Mouse (Mus musculus) cerebellum, postnatal 14 days (tissue): ENCODE measurements around the gene Resp18.

Experiments used
- DNase-seq, 2 experiments: peaks; one replicate each; pipeline ENCODE4 v3.0.0; 2021; ENCODE audit warnings: mixed read lengths in 2 of 2

The Resp18 gene

DNA sequence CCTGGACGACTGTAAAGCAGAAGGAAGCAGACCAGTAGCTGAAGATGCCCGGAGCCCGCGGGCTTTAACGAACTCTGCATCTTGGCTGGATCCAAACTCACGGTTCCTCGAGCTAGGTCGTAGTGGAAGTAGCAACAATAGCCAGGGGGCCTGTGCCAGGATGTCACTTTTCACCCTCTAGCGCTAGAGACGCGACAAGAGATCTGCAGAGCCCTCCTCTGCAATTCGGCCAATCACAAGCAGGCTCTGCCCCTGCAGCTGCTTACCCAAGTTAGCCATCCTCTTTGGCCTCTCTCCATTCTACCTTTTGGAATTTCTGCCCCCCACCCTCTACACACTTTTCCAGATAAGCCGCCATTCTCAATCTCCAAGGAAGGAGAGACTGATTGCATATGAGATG, at the start of gene Resp18:
Resp18 (minus strand) TSS at position 188 of the 400 bp plus-strand sequence.
- peak; percentile 16 to 37 for DNase-seq

DNA sequence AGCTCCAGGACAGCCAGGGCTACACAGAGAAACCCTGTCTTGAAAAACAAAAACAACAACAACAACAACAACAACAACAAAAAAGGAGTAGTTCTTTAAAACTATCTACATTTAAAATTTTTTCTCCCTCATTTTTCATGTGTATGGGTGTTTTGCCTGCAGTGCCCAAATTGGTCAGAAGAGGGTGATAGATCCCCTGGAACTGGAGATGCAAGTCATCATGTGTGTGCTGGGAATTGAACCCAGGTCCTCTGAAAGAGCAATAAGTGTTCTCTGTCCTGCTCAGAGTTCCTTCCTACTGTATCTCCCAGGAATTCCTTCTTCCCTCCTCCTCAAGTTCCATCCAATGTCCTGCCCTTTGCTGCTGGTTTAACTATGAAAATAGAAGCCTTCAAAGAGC, 49.2 kb upstream of the Resp18 start:
- no peak for DNase-seq

GRCm38 (mm10) chr1:75319166-75319565, 41.0 kb upstream of the Resp18 start:
- no peak for DNase-seq

DNA sequence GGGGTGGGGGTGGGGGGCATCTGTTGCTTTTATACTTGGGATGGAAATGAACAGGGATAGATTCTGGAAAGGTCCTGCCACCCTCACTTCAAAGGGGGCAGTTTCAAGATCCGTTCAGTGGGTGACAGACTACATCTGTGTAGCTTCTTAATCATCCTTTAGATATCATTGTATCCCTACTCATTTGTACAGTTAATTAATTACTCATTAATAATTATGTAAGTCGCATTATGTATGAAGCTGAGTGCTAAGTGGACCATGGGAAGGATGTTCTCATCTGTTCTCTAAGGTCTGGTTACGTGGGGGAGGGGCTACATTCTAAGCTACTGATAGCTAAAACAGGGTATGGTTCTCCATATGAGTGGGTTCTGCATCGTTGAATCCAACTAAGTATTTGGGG, 40.5 kb upstream of the Resp18 start:
- no peak for DNase-seq

- DNase-seq = peak in 1 of 2 experiments; percentile 21
Measured at GRCm38 (mm10) chr1:75318301-75318700, 40.1 kb upstream of the Resp18 start.

DNA sequence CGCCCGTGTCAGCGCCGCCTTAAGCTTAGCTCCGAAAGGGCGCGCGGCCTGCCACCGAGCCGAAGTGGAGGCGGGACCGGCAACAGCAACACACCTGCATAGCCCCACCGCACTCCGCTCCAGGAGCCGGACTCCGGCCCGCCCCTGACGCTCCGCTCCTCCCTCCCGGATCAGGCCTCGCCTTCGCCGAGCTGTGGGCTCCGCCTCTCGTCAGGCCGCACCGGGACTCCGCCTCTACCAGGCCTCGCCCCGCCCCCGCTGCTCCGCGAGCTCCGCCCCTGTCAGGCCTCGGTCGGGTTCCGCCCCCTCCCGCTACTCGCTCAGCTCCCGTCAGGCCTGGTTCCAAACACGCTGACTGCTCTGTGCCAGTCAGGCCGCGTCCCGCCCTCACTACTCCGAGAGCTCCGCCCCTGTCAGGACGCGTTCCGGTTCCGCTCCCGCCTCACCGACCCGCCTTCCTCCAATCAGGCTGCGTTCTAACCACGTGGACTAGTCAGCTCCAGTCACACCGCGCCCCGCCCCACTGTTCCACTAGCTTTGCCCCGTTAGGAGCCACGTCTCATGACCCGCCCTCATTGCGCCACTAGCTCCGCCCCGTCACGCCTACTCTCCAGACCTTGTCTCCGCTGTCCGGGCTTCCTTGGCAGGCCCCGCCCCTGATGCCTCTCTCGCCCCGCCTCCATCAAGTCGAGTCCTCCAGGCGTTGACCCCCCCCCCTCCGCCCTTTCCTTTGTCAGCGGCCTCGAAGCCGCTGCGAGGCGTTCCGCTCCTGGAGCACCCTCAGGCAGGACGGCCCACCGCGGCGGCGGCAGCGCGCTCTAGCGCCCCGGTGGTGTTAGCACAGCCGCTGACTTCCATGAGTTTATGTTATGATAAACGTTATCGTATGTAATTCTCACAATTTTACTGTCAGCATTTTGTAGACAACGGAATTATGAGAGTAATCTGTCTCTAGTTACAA, 39.3 kb upstream of the Resp18 start, which contains the start of gene Dnpep:
Dnpep (minus strand) TSS at position 750 of the 961 bp plus-strand sequence.
- DNase-seq = peak; percentile 100

GRCm38 (mm10) chr1:75316861-75317240, 38.6 kb upstream of the Resp18 start:
- DNase-seq = peak; percentile 86 to 87

DNA sequence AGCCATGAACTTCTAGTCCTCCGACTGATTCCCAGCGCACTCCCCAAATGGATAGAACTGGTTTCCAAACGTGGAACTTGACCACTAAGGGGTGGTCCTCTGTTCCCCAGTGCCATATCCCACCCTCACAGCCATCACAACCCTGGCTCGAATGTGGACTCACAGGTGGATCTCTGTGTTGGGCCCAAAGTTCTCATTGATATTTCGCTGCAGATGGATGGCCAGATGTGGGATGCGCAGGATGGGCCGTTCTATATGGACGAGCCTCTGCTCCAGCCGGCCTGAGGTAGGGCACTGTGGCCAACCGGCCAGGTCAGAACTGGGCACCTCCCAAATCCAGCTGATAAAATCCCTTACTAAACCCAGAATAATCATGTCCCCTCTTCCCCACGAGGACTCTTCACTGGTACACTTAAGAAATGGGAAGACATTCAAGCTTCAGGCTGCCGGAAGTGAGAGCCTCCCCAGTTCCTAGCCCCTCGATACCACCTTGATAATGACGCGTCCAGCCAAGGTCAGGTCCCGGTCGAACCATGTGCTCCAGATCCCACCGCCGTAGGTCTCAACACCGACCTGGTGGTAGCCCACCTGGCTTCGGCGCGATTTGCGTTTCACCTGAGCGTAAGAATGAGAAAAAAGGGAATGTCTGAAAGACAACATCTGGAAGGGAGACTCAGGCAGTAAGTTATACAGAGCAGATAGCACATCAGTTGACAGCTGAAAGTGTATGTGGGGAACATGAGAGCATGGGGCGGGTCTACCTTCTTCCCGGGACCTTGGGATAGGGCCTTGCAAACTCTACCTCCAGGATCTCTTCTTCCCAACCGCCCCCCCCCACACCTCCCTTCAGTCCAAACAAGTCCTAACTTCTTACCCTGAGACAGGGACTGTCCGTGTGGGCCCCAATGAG, 37.5 kb upstream of the Resp18 start:
- DNase-seq = peak; percentile 20 to 36

- DNase-seq = peak; percentile 9 to 20
Measured at GRCm38 (mm10) chr1:75315011-75315410, 36.8 kb upstream of the Resp18 start.

GRCm38 (mm10) chr1:75311694-75312093, 33.5 kb upstream of the Resp18 start:
- DNase-seq = no peak

DNA sequence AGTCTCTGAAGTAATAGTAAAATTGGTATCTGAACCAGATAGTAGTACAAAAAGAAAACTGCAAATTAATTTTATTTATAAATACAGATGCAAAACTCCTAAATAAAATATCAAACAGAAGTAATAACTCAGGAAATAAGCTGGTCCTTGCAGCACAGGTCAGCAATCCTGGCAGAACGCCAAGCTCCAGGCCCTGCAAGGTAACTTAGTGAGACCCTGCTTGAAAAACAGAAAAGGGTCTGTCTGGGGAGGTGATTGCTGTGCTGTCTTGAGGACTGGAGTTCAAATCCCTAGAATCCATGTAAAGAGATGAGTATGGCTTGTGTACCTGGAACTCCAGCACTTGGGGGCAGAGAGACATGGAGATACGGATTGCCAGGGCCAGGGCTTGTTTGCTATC, 26.4 kb upstream of the Resp18 start:
- no peak for DNase-seq

- no peak for DNase-seq
Measured at GRCm38 (mm10) chr1:75294294-75294693, 16.1 kb upstream of the Resp18 start.

- no peak for DNase-seq
Measured at GRCm38 (mm10) chr1:75293331-75293701, 15.1 kb upstream of the Resp18 start.

DNA sequence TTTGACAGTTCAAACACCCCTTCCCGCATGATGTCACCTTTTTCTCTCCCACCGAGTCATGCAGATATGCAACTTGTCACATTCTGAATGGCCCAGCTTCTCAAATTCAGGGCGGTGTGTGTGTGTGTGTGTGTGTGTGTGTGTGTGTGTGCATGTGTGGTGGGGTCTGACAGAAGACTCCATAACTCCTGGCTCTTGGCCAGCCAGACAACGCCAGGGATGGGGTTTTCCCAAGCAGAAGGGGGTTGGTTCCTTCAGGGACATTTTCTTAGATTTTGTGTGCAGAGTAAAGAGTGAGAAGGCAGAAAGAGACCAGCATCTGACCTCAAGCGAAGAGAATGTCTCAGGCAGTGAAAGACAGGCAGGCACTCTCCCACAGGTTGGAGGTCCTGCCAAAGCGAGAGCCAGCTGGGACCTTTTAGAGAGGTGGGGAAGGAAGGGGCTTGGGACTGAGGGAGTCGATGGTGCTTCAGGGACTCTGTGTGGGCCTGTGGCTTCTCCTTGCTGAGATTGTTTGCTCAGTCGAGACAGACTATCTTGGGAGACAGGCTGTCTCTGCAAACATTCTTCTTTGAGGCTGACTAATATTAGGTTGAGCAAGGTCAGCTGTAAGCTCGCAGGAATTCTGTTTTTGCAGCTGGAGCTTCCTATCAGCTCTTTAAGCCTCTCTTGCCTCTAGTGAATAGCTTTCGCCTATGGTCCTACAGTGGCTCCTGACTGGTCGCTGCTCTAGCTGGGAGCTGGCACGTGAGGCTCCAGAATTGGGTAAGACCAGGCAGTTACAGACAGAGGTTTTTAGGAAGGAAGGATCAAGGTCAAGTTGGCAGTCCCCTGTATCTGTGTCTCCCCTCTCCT, 14.5 kb upstream of the Resp18 start:
- no peak for DNase-seq

- DNase-seq = peak; percentile 23 to 32
Measured at GRCm38 (mm10) chr1:75291321-75291720, 13.1 kb upstream of the Resp18 start.

GRCm38 (mm10) chr1:75290582-75290981, 12.4 kb upstream of the Resp18 start:
- DNase-seq = peak; percentile 83 to 87

- no peak for DNase-seq
Measured at GRCm38 (mm10) chr1:75289888-75290431, 11.7 kb upstream of the Resp18 start.

DNA sequence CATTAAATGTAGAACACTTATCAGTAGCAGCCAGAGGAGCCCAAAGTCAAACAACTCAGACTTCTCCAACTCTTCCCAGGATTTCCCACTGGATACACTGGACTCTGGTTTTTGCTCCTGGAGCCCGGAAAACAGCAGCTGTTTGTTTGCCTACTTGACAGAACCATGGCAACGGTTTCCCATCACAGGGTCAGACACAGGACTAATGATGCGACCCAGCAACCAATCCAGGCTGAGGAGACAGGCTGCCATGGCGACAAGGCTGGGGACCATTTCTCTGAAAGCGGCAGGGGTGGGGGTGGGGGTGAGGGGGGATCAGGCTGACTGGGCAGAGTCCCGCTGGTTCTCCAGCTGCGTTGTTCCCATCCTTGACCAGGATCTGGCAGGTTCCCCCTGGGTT, 11.2 kb upstream of the Resp18 start:
- peak; percentile 30 to 48 for DNase-seq

DNA sequence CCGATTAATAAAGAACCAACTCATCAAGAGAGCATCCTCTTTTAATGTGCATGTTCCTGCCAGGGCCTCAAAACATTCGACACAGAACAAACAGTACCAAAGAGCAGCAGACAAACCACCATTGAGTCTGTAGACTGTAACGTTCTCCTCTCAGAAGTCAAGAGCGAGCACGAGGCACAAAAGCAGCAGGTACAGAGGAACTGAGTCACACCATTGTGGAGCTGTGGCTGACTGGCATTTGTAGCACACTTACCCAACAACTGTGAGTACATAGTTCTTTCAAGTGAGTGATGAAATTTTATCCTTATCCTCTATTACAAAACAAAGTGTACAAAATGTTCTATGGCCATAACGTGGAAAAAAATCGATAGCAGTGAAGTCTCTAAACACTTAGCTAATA, 6.7 kb upstream of the Resp18 start:
- DNase-seq = no peak

DNA sequence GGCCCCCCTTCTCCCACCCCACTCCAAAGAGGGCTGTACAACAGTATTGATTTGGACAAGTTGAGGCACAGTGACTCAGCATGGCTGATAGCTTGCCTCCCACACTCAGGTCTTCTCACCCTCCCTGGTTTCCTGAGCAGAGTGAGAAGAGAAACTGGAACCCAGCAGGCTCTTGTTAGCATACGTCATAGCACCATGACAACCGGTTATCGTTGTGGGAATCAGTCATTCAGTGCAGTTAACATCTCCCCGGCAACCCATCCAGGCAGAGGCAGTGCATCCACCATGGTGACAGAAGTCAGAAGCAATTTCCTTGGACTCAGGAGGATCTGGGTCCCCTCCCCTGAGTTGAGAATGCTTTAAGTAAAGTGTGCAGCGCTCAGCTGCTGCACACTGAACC, 4.8 kb upstream of the Resp18 start:
- no peak for DNase-seq

DNA sequence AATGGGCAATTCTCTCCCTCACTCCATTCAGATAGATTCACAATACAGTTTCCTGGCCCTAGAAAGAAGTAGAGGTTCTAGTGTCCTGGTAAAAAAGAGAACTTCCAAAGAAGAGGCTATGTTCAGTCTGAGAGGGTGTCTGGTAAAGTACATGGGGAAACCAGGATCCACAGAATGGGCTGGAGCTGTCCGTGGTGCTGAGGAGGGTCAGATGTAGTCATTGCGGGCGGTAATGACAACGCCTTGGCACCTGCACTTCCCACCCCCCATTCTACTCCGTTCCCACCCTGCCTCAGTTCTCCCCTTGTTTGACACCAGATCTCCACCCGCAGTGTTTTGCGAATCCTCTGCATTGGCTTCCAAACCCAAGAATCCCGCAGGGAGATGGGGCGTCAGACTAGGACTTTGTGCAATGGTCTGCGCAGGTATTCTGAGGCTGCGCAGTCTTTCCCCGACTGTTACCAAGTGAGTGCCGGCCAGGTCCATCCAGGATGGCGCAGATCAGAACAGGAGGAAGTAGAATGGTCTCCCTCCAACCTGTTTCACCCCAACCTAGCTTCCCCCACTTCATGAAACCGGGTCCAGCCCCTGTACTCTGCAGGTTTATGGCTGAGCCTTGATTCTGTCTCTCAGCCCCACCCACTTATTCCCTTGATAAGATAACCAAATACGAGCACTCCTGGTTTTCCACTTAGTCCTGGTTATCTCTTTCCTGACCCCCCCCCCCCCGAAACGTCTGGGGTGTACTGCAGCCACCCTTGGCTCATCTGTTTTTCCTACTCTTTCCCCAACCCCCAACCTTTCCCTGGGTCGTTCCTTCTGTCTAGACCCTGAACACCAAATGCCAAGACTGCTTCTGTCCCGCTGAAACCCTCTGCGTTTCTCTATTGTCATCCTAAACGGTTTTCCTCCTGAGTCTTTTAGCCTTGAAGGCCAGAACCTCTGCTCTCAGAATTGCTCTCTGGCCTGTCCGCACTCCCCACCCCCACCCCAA, 723 bp downstream of the Resp18 start:
- peak; percentile 26 to 28 for DNase-seq
